Mouse (Mus musculus) left cerebral cortex, adult 9 months (tissue): ENCODE measurements at regions not wholly inside any gene's neighbourhood (a gene's known extent, or its start where the extent isn't known, plus 50 kb on each side); places are given as distances from the start of the nearest gene placed in this dataset.
A peak's percentile ranks its signal among the peaks of the same experiment; 100 is the strongest.
"Not testable (repeated sequence)": the region's sequence is repeated elsewhere in the genome, so short reads cannot be mapped to it uniquely, and the experiment has no call there.

ENCODE experiments used
- DNase-seq, 2 experiments: peaks; one replicate each; pipeline ENCODE4 v3.0.0; 2022; ENCODE audit warnings: low spot score in 2 of 2

GRCm38 (mm10) chr4:55697108-55697507 lies 164.8 kb upstream of the Klf4 start:
- DNase-seq = peak in 1 of 2 experiments; percentile 16

DNA sequence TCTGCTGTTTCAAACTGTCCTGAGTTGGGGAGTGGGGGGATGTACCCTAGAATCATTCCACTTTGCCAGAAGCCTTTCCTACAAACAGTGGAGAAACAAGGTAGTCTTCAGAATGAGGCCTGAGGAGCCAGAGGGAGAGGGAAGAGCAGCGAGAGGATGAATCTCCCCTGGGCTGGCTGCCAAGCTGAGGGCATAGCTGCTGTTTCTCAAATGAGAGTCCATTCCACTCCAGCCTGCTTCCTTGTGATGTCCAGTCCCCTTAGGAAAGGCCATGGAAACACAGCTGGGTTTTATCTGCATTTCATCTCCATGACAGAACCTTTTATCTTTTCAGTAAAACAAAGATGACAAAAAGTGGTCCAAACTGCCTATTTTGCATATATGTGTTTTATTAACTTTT lies 164.2 kb upstream of the Klf4 start:
- DNase-seq = no peak

- DNase-seq = no peak
These were observed 163.0 kb upstream of the Klf4 start for GRCm38 (mm10) chr4:55695246-55695645.

DNA sequence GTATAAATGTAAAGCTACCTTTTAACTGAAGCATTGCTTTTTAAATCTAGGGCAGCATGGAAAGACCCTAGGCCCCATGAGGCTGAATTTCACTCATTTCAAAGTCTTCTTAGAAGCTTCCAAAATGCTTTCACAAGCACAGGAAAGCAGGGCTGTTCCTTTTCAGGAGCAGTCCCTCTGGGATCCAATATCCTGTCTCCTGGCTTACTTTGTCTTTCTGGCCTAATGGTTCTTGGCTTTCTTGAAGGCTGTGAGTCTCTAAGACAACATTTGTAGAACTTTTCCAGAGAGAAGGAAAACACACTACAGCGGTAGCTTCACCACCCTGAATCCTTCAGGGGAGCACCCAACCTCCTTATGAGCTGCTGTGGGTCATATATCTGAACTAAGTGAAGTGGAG lies 157.2 kb upstream of the Klf4 start:
- DNase-seq = no peak

- DNase-seq = no peak
These were observed 154.5 kb upstream of the Klf4 start for GRCm38 (mm10) chr4:55686771-55687170.

DNA sequence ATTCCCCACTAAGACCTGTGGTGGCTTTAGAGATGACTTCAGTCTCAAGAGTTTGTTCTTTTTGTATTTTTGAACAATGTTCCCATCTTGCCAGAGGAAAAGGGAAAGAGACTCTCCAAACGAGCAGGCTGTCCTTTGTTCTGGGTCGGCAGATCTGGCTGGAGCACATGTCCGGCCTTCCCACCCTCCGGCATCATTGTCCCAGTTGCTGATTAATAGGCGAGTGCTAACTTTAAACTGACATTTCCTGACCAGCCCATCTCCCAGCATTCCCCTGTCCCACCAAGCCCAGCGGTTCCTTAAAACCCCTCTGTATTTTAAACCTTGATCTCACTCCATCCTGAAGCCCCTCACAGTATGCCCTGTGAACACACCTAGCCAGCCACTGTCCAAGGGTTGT lies 140.0 kb upstream of the Klf4 start:
- DNase-seq = no peak

DNA sequence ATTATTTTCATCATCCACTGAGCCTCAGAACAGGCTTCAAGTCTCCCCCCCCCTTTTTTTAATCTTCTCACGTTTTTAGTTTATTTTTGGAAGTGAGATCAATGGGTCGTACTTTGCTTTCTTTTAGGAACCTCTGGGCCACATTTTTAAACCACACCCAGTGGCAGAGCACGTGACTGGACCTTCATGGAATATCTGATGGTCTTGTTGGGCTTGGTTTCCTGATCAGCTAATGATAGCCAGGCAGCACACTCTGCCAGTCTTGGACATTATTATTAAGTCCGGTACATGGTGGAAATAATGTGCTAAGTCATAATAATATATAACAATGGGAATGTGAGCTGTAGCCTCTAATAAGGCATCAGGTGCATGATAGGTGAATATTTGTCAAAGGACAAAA lies 138.0 kb upstream of the Klf4 start:
- no peak for DNase-seq

DNA sequence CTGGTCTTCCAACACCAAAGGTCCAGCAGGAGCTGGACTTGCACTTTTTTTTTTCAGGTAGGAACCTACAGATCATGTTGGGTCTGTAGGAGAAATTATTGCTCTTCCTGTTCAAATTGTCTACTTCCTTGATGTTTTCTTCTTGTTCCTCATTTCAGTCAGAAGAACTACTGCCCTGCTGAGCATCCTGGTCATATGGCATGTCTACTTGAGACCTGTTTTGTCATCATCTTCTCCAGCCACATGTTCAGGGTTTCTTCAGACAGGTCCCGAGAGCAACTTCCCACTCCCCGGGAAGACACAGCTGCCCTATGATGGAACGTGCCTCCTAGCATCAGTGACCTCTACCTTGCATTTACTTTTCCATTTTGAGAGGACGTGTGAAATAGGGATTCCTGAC lies 132.6 kb upstream of the Klf4 start:
- DNase-seq = no peak

DNA sequence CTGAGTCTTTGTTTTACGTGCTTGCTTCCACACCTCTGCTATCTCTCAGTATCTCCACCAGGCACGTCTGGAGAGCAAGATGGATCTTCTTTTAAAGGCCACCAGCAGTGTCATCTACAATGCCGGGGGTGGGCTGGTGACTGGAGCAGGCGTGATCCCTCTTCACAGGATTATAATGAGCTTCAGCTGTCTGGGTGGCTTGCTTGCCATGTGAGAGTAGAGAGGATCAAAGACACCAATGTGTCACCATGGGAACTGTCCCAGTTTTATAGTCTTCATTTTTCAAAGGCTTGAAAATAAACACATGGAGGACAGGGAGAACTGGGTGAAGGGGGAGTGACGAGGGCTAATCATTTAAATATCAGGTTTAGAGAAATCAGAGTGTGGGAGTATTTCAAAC lies 131.6 kb upstream of the Klf4 start:
- peak in 1 of 2 experiments; percentile 44 for DNase-seq

- no peak for DNase-seq
These were observed 129.8 kb upstream of the Klf4 start for GRCm38 (mm10) chr4:55662041-55662440.

GRCm38 (mm10) chr4:55658904-55659303 lies 126.6 kb upstream of the Klf4 start:
- DNase-seq = no peak

DNA sequence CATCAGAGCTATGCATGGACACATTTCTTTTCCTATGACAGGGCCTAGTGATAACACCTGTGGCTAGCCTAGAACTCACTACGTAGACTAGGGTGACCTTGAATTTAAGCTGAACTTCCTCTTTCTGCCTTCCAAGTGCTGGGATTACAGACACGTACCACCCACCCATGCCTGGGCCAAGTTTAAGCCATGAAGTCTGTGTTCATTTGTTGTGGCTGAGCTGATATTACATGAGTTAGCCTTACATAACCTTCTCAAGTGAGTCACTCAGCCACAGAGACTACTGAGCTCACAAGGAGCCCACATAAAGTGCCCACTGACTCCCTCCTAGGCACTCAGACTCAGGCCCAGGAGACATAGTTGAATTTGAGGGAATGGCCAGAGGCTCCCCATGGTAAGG lies 123.1 kb upstream of the Klf4 start:
- no peak for DNase-seq

DNA sequence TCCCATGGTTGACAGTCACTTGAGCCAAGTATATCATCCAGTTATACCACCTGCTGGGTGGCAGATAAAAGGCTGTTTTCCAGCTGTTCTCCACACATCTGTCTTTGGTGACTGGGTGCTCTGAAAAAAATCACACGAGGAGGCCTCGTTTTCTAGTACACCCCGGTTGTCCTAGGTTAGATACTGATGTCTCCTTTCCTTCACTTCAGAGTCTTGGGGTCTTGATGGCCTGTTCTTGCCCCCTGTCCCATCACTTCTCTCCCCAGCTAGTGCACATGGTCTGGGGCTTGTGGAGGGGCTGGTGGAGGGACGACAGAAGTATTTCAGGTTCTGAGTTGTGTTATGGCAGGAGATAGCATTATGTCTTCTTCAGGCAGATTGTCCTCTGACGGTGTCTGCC lies 120.4 kb upstream of the Klf4 start:
- DNase-seq = no peak

- no peak for DNase-seq
These were observed 119.6 kb upstream of the Klf4 start for GRCm38 (mm10) chr4:55651811-55652410.

DNA sequence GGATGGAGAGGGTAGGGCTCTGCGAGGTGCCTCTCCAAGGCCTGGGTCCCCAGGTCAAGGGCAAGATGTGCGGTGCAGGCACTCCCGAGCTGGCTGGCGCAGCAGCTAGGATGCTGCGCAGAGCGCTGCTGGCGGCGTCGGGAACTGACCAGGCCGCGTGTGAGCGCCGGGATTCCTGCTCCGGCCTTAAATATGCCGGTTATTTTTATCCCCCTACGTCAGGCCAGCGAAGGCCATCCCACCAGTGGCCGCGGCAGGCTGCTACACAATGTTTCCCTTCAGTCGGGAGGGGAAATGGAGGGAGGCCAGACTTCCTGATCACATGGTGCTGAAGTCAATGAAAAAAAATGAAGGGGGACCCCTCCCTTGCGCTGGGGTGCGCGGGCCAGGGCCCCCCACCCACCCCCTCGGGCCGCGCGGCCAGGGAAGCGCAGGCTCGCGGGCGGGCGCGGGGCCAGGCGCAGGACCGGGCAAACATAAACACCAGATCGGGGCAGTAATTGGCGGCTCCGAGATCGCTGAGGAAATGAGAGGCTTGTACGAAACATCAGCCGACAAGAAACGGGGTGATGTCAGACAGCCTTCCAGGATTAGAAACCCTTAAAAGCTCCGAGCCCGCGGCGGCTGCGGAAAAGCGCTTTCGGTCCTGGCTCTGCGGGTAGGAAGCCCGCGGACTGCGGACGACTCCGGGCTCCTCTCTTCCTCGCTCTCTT lies 118.9 kb upstream of the Klf4 start:
- peak; percentile 69 to 86 for DNase-seq

GRCm38 (mm10) chr4:55650186-55650585 lies 117.9 kb upstream of the Klf4 start:
- DNase-seq = no peak

DNA sequence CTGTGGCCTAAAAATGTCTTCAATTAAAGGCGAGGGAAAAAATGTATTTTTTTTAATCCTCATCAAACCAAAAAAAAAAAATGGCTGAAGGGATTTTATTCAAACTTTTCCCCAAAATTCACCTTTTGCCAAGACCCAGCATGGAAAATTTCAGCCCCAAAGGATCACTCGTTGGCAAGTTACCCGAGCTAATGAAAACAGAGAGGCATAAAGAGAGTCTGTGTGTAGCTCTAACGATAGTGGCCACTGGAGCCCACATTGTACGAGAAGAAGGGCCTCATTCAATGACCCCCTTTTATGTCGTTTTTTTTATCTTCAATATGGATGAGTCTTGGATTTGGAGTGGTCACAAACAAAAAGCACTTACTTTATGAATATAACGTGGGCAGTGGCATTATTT lies 116.1 kb upstream of the Klf4 start:
- DNase-seq = no peak

- no peak for DNase-seq
These were observed 113.2 kb upstream of the Klf4 start for GRCm38 (mm10) chr4:55645432-55645831.

DNA sequence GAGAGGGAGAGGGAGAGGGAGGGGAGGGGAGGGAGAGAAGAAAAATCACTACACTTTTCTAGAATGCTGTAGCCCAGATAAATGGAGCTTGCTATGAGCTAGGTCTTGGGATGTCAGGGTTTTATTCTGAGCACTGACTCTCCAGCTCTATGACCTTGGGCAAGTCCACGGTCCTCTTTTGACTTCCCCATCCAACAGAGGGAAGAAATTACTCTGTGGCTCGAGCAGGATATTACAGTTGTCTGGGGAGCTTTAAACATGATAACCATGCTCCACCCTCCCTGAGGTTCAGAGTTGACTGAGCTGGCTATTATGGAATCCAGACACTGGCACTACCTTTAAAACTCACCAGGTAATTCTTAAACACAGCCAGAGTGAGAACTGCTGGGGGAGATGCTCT lies 112.6 kb upstream of the Klf4 start:
- DNase-seq = no peak

DNA sequence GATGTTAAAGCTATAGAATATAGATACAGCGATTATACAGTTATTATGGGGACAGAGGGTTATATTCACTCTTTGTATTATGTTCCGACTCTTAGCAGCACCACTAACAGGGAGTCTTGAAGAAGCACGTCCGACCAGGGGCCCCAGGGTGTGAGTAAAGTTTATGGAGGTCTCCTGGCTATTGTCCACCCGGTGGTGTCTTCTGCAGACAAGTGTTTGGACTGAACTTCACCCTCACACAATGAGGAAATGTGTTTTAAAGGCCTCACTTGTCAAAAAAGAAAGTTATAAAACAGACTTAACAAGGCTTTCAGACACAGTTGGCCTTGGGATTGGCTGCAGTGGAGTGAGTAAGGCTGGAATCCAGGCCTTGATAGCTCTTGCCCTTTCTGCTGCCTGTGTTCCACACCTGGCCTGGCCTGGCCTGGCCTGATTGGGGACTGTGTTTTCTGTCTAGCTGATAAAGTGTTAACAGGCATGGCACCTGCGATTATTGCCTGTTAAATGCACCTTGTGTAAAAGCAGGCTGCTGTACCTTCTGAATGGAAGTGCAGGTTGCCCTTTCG lies 102.8 kb upstream of the Klf4 start:
- DNase-seq = no peak

DNA sequence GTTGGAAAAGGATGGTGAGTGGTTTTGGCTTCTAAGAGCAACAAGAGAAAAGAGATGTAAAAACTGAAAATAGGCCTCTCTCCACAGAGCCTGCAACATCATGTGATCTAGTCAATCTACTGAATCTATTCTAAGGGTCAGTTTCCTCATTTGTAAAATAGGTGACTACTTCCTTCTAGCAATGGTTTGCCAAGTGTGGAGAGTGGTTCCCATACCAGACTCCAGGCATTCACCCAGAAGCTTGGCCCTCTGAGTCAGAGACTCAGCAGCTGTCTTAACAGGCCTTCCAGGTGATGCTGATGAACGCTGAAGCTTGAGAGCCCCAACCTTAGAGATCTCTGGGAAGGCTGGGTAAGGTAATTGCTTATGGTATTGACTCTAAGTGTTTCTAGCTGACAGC lies 98.9 kb upstream of the Klf4 start:
- DNase-seq = no peak

DNA sequence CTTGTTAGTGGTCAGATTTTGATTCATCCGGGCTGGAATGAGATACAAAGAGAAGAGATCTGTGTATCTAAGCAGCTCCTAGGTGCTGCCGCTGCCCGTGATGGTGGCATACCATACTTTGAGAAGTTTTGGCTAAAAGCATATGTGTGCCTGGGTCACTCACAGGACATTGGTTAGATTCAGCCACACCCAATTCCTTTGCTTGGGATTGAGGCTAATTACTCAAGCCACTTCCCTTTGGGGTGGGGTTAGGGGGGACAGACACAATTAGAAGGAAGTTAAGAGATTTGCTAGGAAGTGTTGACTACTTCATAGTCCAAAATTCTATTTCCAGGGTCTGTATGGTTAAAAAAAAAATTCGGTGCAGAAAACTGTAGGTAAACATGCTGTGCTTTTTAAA lies 97.9 kb upstream of the Klf4 start:
- not testable (repeated sequence) for DNase-seq

DNA sequence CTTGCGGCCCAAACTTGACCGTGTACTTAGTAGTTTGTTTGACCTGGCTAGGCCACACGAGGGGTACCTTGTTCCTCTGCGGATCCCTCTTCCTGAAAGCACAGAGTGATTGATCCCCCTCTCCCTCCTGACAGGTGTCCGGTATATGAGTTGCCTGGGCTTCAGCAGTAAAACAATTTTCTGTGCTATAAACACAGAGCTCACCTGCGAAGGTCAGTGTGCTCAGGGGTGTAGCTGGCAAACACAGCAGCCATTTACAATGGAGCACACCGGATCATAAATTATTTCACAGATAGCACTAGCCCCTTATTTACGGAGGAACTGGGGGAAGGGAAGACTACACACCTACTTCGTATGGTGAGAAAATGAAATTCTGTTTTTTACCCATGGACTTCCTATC lies 92.5 kb upstream of the Klf4 start:
- no peak for DNase-seq
